Mouse (Mus musculus) lung, postnatal 0 days (tissue): ENCODE data around the gene Gm20388. TPM values are rescaled to one million over a fixed set of nuclear protein-coding genes. Genes with fewer than 3 reads are reported as not detected.

Experiments used
- ATAC-seq: fragments of 200-750 bp; cut with Nextera tagmentation; 2 replicates; pipeline ENCODE4 v1.8.0; 2017; ENCODE audit warnings: moderate library complexity
- DNase-seq: peaks from one replicate; pipeline ENCODE4 v3.0.0-alpha.2; 2016; ENCODE audit warnings: low spot score
- H3K27ac ChIP-seq: fragments of 300-500 bp; sonication (generic); 2 replicates; pipeline ENCODE4 v1.5.1; 2014; ENCODE audit warnings: antibody characterized with exemption, mild to moderate bottlenecking, low read length, mixed read lengths
- H3K27me3 ChIP-seq: fragments of 300-500 bp; sonication (generic); replicated peaks from 2 replicates; pipeline ENCODE4 v1.6.1; 2014; ENCODE audit warnings: low read length, mixed read lengths; ENCODE audit not compliant: insufficient read depth
- H3K36me3 ChIP-seq: fragments of 300-500 bp; sonication (generic); 2 replicates; pipeline ENCODE4 v1.6.1; 2014; ENCODE audit warnings: low read length, mixed read lengths; ENCODE audit not compliant: insufficient read depth
- H3K4me1 ChIP-seq: fragments of 300-500 bp; sonication (generic); 2 replicates; pipeline ENCODE4 v1.6.1; 2014; ENCODE audit warnings: antibody characterized with exemption, low read depth, low read length, mixed read lengths; ENCODE audit not compliant: insufficient read depth
- H3K4me2 ChIP-seq: fragments of 300-500 bp; sonication (generic); replicated peaks from 2 replicates; pipeline ENCODE4 v1.6.1; 2014; ENCODE audit warnings: low read depth, mild to moderate bottlenecking, low read length, moderate library complexity, mixed read lengths
- H3K4me3 ChIP-seq: fragments of 300-500 bp; sonication (generic); 2 replicates; pipeline ENCODE4 v1.5.1; 2014; ENCODE audit warnings: low read depth, low read length
- H3K9ac ChIP-seq: fragments of 300-500 bp; sonication (generic); replicated peaks from 2 replicates; pipeline ENCODE4 v1.6.1; 2014; ENCODE audit warnings: low read depth, mild to moderate bottlenecking
- H3K9me3 ChIP-seq: fragments of 300-500 bp; sonication (generic); 2 replicates; pipeline ENCODE4 v1.6.1; 2016; ENCODE audit warnings: low read length, mixed read lengths
- CTCF ChIP-seq: IDR thresholded peaks from 2 replicates; pipeline ENCODE4 v1.5.1; 2016; ENCODE audit warnings: antibody characterized with exemption, mild to moderate bottlenecking
- EP300 ChIP-seq: IDR thresholded peaks from 2 replicates; pipeline ENCODE4 v1.6.1; 2016; ENCODE audit warnings: antibody characterized with exemption, mild to moderate bottlenecking, control low read depth
- WGBS: fragments of 180-500 bp; shearing (Covaris S2); extraction: QIAGEN DNeasy Blood & Tissue Kit; methylation state at CpG from one replicate; pipeline ENCODE4 v1.1.7; 2014; 5-methylcytosine and 5-hydroxymethylcytosine counted together
- polyA plus RNA-seq: library from polyadenylated mRNA; unstranded; fragments of >200 nt; fragmentation: Nextera tagmentation; extraction: Ambion mirVana; gene quantifications from 2 replicates; pipeline ENCODE4 v1.2.1, GENCODE M21; 2015

The Gm20388 gene
- polyA plus RNA-seq, 1 experiment from 2014 or later, result not detected

- 70% methylated on average over 12 of the region's 12 CpGs for WGBS
These were observed 2763.3 kb downstream of the Gm20388 start for GRCm38 (mm10) chr8:122673989-122674388.

DNA sequence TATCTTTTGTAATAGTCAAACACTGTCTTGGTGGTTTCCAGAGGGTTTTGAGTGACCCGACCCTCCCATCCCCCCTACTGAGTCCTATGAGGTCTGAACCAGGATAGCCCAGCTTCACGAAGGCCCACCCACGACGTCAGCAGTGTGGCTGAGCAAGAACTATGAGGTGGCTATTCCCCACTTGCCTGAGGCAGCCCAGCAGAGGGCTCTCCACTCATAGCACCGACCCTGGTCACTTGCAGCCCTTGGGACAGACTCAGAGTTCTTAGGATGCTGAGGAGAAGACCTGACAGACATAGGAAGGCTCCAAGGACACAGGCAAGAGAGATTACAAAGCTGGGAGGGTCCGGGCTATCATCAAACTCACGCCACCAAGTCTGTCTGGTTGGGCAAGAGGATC is 2764.4 kb downstream of the Gm20388 start:
- Histone ChIP-seq H3K9me3 (no peaks in the 10 kb centered on the region), H3K4me1 (0 out of 2 replicates have a peak, but pooled peaks cover 3% of the 10 kb centered on the region), H3K9ac (no peak overlapping the region), H3K27me3 (0 out of 2 replicates have a peak, but pooled peaks cover 8% of the 10 kb centered on the region), H3K36me3 (no peaks in the 10 kb centered on the region), H3K27ac (no peak overlapping the region), H3K4me3 (no peak overlapping the region), H3K4me2 (no peak overlapping the region)
- WGBS, result 36% methylated on average over 7 of the region's 7 CpGs
- DNase-seq (peak; percentile 38), ATAC-seq (no peak)
- peak; percentile 62 for TF ChIP-seq CTCF
- no peak for TF ChIP-seq EP300

More at GRCm38 (mm10) chr8:122673989-122674388, 2763.3 kb downstream of the Gm20388 start:
- Histone ChIP-seq H3K4me1 (no peaks in the 10 kb centered on the region), H3K27me3 (0 out of 2 replicates have a peak, but pooled peaks cover 6% of the 10 kb centered on the region), H3K9me3 (no peaks in the 10 kb centered on the region), H3K4me3 (no peak overlapping the region), H3K4me2 (no peak overlapping the region), H3K36me3 (no peaks in the 10 kb centered on the region), H3K9ac (no peak overlapping the region), H3K27ac (no peak overlapping the region)
- ATAC-seq (no peak), DNase-seq (no peak)
- TF ChIP-seq CTCF, result no peak
- no peak for TF ChIP-seq EP300

DNA sequence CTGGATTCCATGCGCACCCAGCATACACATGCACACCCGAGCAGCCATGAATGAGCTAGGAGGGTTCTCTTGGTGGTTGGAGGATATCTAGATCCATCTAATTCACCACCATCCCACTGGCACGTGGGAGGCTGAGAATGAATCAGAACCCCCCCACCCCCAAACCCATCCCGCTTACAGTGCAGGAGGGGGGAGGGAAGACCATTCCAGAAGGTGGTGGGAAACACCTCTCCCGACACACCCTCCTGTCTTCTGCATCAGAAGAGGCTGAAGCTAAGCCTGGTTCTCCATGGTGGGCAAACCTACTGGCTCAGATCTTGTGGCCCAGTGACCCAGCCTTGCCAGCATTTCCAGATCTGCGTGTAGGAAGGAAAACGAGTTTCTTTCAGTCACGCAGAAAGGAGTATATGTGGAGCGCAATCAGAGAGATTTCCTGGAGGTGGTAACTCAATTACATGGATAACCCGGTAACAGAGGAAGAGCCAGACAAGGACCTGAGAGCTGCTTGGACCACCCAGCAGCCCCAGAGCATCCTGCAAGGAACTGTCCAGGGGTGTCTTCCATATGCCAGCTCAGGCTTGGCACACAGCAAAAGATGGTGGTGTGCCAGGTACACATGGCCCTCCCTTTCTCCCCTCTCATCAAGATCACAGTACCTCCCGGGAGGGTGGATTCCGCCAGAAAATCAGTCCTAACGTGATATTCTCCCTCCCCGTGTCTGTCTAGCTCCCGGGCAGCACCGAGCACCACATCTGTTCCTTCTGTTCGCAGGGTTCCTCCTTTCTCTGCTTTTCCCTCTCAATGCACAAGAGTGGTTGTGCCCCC is 2765.2 kb downstream of the Gm20388 start:
- 0 out of 2 replicates have a peak, but pooled peaks cover 15% of the 10 kb centered on the region for H3K27me3 ChIP-seq
- peak overlapping the region; percentile 25 for H3K4me3 ChIP-seq
- H3K4me1 ChIP-seq, result 0 out of 2 replicates have a peak, but pooled peaks cover 3% of the 10 kb centered on the region
- peak overlapping the region; percentile 79 for H3K27ac ChIP-seq
- no peak for DNase-seq
- TF ChIP-seq CTCF, result no peak
- TF ChIP-seq EP300, result no peak
- WGBS, result 71% methylated on average over 17 of the region's 17 CpGs
- peak overlapping the region; percentile 97 for H3K4me2 ChIP-seq
- ATAC-seq, result no peak
- H3K9me3 ChIP-seq, result no peaks in the 10 kb centered on the region
- peak overlapping the region; percentile 32; the same call in 1 of the 2 replicates for H3K9ac ChIP-seq
- no peaks in the 10 kb centered on the region for H3K36me3 ChIP-seq

- Histone ChIP-seq H3K27me3 (peaks cover 19% of the 10 kb centered on the region; the same call in 1 of the 2 replicates), H3K9me3 (no peaks in the 10 kb centered on the region), H3K4me2 (peak overlapping the region; percentile 97), H3K9ac (peak overlapping the region; percentile 65), H3K36me3 (no peaks in the 10 kb centered on the region), H3K27ac (peak overlapping the region; percentile 94), H3K4me3 (peak overlapping the region; percentile 81), H3K4me1 (0 out of 2 replicates have a peak, but pooled peaks cover 3% of the 10 kb centered on the region)
- TF ChIP-seq CTCF (no peak), EP300 (peak; percentile 92)
- DNase-seq, result peak; percentile 83
- ATAC-seq, result peak; percentile 73
- 10% methylated on average over 16 of the region's 16 CpGs for WGBS
These were observed 2766.2 kb downstream of the Gm20388 start for GRCm38 (mm10) chr8:122676621-122677480.

GRCm38 (mm10) chr8:122677481-122678021 is 2766.9 kb downstream of the Gm20388 start:
- TF ChIP-seq EP300 (no peak), CTCF (0 out of 2 replicates have a peak, but pooled peaks have one; percentile 6)
- ATAC-seq, result no peak
- H3K4me3 ChIP-seq, result peak overlapping the region; percentile 81
- DNase-seq, result peak; percentile 32
- 1% methylated on average over 29 of the region's 35 CpGs for WGBS
- H3K27me3 ChIP-seq, result peaks cover 22% of the 10 kb centered on the region; the same call in 1 of the 2 replicates
- H3K27ac ChIP-seq, result peak overlapping the region; percentile 94
- peak overlapping the region; percentile 97 for H3K4me2 ChIP-seq
- no peaks in the 10 kb centered on the region for H3K36me3 ChIP-seq
- H3K4me1 ChIP-seq, result 0 out of 2 replicates have a peak, but pooled peaks cover 3% of the 10 kb centered on the region
- no peaks in the 10 kb centered on the region for H3K9me3 ChIP-seq
- H3K9ac ChIP-seq, result peak overlapping the region; percentile 65
